Mouse (Mus musculus) embryonic fibroblast, embryonic 13.5 days (primary cell): ENCODE measurements around the gene Tmem202.

Experiments
- CTCF ChIP-seq: IDR thresholded peaks from 2 replicates; pipeline ENCODE4 v1.5.1; 2011; ENCODE audit warnings: mild to moderate bottlenecking, control low read depth, low read length, moderate library complexity, borderline replicate concordance; ENCODE audit not compliant: insufficient read depth
- POLR2A ChIP-seq: IDR thresholded peaks from 2 replicates; pipeline ENCODE4 v1.6.1; 2011; ENCODE audit warnings: low read depth, mild to moderate bottlenecking, control low read depth, low read length, moderate library complexity

GRCm38 (mm10) chr9:59542766-59543324, 3.2 kb upstream of the Tmem202 start:
- TF ChIP-seq POLR2A (no peak), CTCF (no peak)
